In the genomic region with DNA sequence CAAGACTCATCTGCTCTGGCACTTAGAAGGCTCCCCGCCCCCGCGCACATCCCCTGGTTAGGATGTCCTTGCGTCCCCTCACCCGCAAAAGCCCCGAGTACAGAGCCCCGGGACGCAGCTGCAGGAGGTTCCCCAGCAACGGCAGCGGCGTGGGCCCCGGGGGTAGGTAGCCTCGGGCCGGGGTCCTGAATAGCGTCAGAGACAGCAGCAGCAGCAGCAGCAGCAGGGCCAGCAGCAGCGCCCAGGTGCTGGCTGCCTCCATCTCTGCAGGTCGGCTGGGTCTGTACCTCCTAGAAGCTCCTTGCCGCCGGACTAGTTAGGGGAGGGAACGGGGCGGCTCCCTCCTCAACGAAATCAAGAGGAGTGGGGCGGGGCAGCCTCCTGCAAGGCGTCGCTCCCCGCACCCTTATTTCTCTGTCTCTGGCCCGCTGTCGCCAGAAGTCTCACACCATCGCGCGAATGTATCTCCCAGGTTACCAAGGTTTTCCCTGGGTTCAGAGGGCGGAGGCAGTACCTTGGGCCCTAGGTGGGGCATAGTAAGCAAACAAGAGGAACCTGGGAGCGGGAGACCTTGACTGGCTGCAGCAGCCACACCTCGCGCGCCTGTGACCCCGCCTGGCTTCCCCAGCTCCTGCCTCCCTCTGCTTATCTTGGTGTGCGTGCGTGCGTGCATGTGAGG, we compare ENCODE assay signal across 8 mouse cellular contexts. TPM values are rescaled to one million over a fixed set of nuclear protein-coding genes. Genes with fewer than 3 reads are reported as not detected.
DNase-seq lines count a peak whose midpoint lies in the region; ATAC-seq and TF ChIP-seq lines count a peak whose summit lies in the region.

A gene (minus strand): TSS at position 673 of the 679 bp plus-strand sequence.

- no peaks in the 10 kb centered on the region for H3K9me3 ChIP-seq in intestine, embryonic 16.5 days (ENCODE audit: control insufficient read depth, low read length)
- H3K9me3 ChIP-seq in liver, embryonic 16.5 days (replicated peaks; ENCODE audit: control insufficient read depth, low read length) = no peaks in the 10 kb centered on the region
- no peaks in the 10 kb centered on the region for H3K9me3 ChIP-seq in neural tube, embryonic 12.5 days

- no peak for TF ChIP-seq POLR2A in embryonic fibroblast, embryonic 13.5 days (IDR thresholded peaks at IDR 0.05; ENCODE audit: low read depth, low read length)

- 1% methylated on average over 40 of the region's 40 CpGs for WGBS in intestine, embryonic 16.5 days
- 2% methylated on average over 40 of the region's 40 CpGs for WGBS in liver, embryonic 16.5 days (ENCODE audit: insufficient replicate concordance)
- WGBS in neural tube, embryonic 12.5 days = 2% methylated on average over 40 of the region's 40 CpGs

- ATAC-seq in intestine, embryonic 16.5 days = peak; percentile 96
- ATAC-seq in liver, embryonic 16.5 days (ENCODE audit: low read depth) = peak; percentile 41; the same call in 1 of the 2 replicates
- 0 out of 2 replicates have a peak, but pooled peaks have one; percentile 46 for ATAC-seq in neural tube, embryonic 12.5 days (ENCODE audit: low FRiP score, low read depth)

- peak within 1 kb of the TSS; percentile 95 for H3K4me2 ChIP-seq in intestine, embryonic 16.5 days (ENCODE audit: low read depth, low read length)
- peak within 1 kb of the TSS; percentile 57 for H3K4me2 ChIP-seq in liver, embryonic 16.5 days (ENCODE audit: low read depth, low read length)
- H3K4me2 ChIP-seq in neural tube, embryonic 12.5 days (replicated peaks) = peak within 1 kb of the TSS; percentile 81

- peak within 1 kb of the TSS; percentile 82 for H3K9ac ChIP-seq in intestine, embryonic 16.5 days (ENCODE audit: low read depth, low read length)
- H3K9ac ChIP-seq in liver, embryonic 16.5 days (ENCODE audit: low read depth, low read length) = no peak within 1 kb of the TSS; the same call in 1 of the 2 replicates
- peak within 1 kb of the TSS; percentile 61 for H3K9ac ChIP-seq in neural tube, embryonic 12.5 days

- H3K36me3 ChIP-seq in intestine, embryonic 16.5 days (ENCODE audit: control insufficient read depth, insufficient read depth, low read length) = no peaks in the 10 kb centered on the region
- no peaks in the 10 kb centered on the region for H3K36me3 ChIP-seq in liver, embryonic 16.5 days (ENCODE audit: control insufficient read depth, insufficient read depth)
- no peaks in the 10 kb centered on the region for H3K36me3 ChIP-seq in neural tube, embryonic 12.5 days

- DNase-seq in spleen, postnatal 10 days (ENCODE audit: low spot score in 2 of 2) = peak; percentile 7 to 35
- DNase-seq in spleen, postnatal 14 days (ENCODE audit: low spot score in 2 of 2) = no peak
- peak; percentile 66 for DNase-seq in urinary bladder, postnatal 14 days (ENCODE audit: low spot score)
- DNase-seq in adrenal gland, postnatal 25 days = no peak

- H3K4me1 ChIP-seq in embryonic fibroblast, embryonic 13.5 days (ENCODE audit: control insufficient read depth, insufficient read depth, low read length) = peaks cover 3% of the 10 kb centered on the region; the same call in 1 of the 2 replicates
- H3K4me1 ChIP-seq in intestine, embryonic 16.5 days (ENCODE audit: control insufficient read depth, insufficient read depth, low read length) = peaks cover 9% of the 10 kb centered on the region
- peaks cover 8% of the 10 kb centered on the region for H3K4me1 ChIP-seq in liver, embryonic 16.5 days (ENCODE audit: control insufficient read depth, low read depth, low read length)
- peaks cover 11% of the 10 kb centered on the region for H3K4me1 ChIP-seq in neural tube, embryonic 12.5 days

- peak within 1 kb of the TSS; percentile 17 for H3K4me3 ChIP-seq in embryonic fibroblast, embryonic 13.5 days (ENCODE audit: insufficient read depth, low read length)
- H3K4me3 ChIP-seq in intestine, embryonic 16.5 days (ENCODE audit: low read length) = peak within 1 kb of the TSS; percentile 69
- H3K4me3 ChIP-seq in liver, embryonic 16.5 days (ENCODE audit: low read depth, low read length) = peak within 1 kb of the TSS; percentile 43
- peak within 1 kb of the TSS; percentile 39 for H3K4me3 ChIP-seq in neural tube, embryonic 12.5 days

- no peak for TF ChIP-seq CTCF in embryonic fibroblast, embryonic 13.5 days (IDR thresholded peaks at IDR 0.05; ENCODE audit: borderline replicate concordance, insufficient read depth, low read length)

- H3K27me3 ChIP-seq in intestine, embryonic 16.5 days (replicated peaks; ENCODE audit: control insufficient read depth, insufficient read depth, low read length) = no peaks in the 10 kb centered on the region
- H3K27me3 ChIP-seq in liver, embryonic 16.5 days (ENCODE audit: control insufficient read depth, insufficient read depth, low read depth, low read length) = peaks cover 21% of the 10 kb centered on the region
- H3K27me3 ChIP-seq in neural tube, embryonic 12.5 days (replicated peaks) = peaks cover 22% of the 10 kb centered on the region

- no peak within 1 kb of the TSS for H3K27ac ChIP-seq in embryonic fibroblast, embryonic 13.5 days (ENCODE audit: insufficient read depth, low read length)
- peak within 1 kb of the TSS; percentile 91 for H3K27ac ChIP-seq in intestine, embryonic 16.5 days (ENCODE audit: low read length)
- H3K27ac ChIP-seq in liver, embryonic 16.5 days (ENCODE audit: low read length) = no peak within 1 kb of the TSS
- no peak within 1 kb of the TSS for H3K27ac ChIP-seq in neural tube, embryonic 12.5 days

RNA-seq across cellular contexts. Expression of the gene that starts here (rescaled TPM):
- polyA plus RNA-seq in embryonic fibroblast, embryonic 13.5 days (2011; ENCODE audit: insufficient read length, low read depth, missing spikeins) = 0.23 TPM in 1 of 2 replicates, not detected in the other
- polyA plus RNA-seq in intestine, embryonic 16.5 days (2015; fragmentation: Nextera tagmentation; extraction: Ambion mirVana) = 39.1 and 41.3 TPM in 2 replicates
- 0.42 and 0.80 TPM in 2 replicates for polyA plus RNA-seq in liver, embryonic 16.5 days (2015; fragmentation: Nextera tagmentation; extraction: Ambion mirVana)
- 2.9 and 4.0 TPM in 2 replicates for polyA plus RNA-seq in neural tube, embryonic 12.5 days (2016; fragmentation: Nextera tagmentation; extraction: Ambion mirVana)
- 2.5 and 2.9 TPM in 2 replicates for total RNA-seq in adrenal gland, postnatal 25 days (2021)

Comparison
In these comparisons a context has a peak if more than half of its experiments do, and no peak if none do; other contexts are left out.
1. DNase-seq: peak in spleen, postnatal 10 days (2 of 2) and urinary bladder, postnatal 14 days (single experiment); none in spleen, postnatal 14 days (0 of 2) and adrenal gland, postnatal 25 days (single experiment).
2. Peak in ATAC-seq, H3K4me3 ChIP-seq and H3K4me2 ChIP-seq in liver, embryonic 16.5 days; RNA of the gene not detected or under 1 TPM.
3. H3K4me3 ChIP-seq: peak in every context shown above with its lines; median percentile 69 in intestine, embryonic 16.5 days; 43 in liver, embryonic 16.5 days; 39 in neural tube, embryonic 12.5 days; 17 in embryonic fibroblast, embryonic 13.5 days.
4. ATAC-seq: peak in every context shown above with its lines; median percentile 96 in intestine, embryonic 16.5 days; 46 in neural tube, embryonic 12.5 days; 41 in liver, embryonic 16.5 days.
5. Peak in every context shown above with its lines, with median percentiles within 50 percentile points of each other: H3K4me2 ChIP-seq.